Mouse (Mus musculus) heart, postnatal 10 days (tissue): ENCODE data around the gene Zfp993. TPM values are rescaled to one million over a fixed set of nuclear protein-coding genes. Genes with fewer than 3 reads are reported as not detected.
"Not testable (repeated sequence)": the region's sequence is repeated elsewhere in the genome, so short reads cannot be mapped to it uniquely, and the experiment has no call there.

Experiments used
- DNase-seq, 2 experiments: peaks; one replicate each; pipeline ENCODE4 v3.0.0; 2021
- intact Hi-C: fragments of 180-260 bp; cut with DNase I; formaldehyde crosslinking; loops from one replicate; pipeline ENCODE4 v1.15.1; 2025
- total RNA-seq, 2 experiments: library from RNA; stranded (reverse); gene quantifications; 2 replicates each; pipeline ENCODE4 v1.2.3; 2021

Zfp993 gene
- 10 to 100 TPM; 11.3 to 11.7 TPM for total RNA-seq

- DNase-seq, intact Hi-C loops: not testable (repeated sequence)
Observed at GRCm38 (mm10) chr4:146610774-146611400, at the start of gene Zfp993. Gene Zfp993 (plus strand): TSS chr4:146610961.

GRCm38 (mm10) chr4:146579905-146580873 lies 30.6 kb upstream of the Zfp993 start:
- intact Hi-C loops: not testable (repeated sequence)
- DNase-seq: peak in 1 of 2 experiments; percentile 0

GRCm38 (mm10) chr4:146603578-146604399 lies 7.0 kb upstream of the Zfp993 start:
- DNase-seq: peak; percentile 0 to 4
- intact Hi-C loops: not testable (repeated sequence)

GRCm38 (mm10) chr4:146644367-146644766 lies 33.6 kb downstream of the Zfp993 start:
- DNase-seq, intact Hi-C loops: not testable (repeated sequence)

- DNase-seq, intact Hi-C loops: not testable (repeated sequence)
Observed at GRCm38 (mm10) chr4:146649641-146650040, 38.9 kb downstream of the Zfp993 start.

- intact Hi-C loops, DNase-seq: not testable (repeated sequence)
Observed at GRCm38 (mm10) chr4:146650115-146650514, 39.4 kb downstream of the Zfp993 start.

- DNase-seq, intact Hi-C loops: not testable (repeated sequence)
Observed at GRCm38 (mm10) chr4:146650639-146651038, 39.9 kb downstream of the Zfp993 start.

Other genes starting within 250 kb of the Zfp993 start
- gene Zfp992, start 161.9 kb upstream of the Zfp993 start, total RNA-seq: 1 to 10 TPM; 4.2 to 4.4 TPM
- 1 to 10 TPM in 1 of 2 experiments, under 1 TPM in 1; 0.60 to 1.1 TPM for gene Zfp981, start 108.9 kb upstream of the Zfp993 start, total RNA-seq